Mouse (Mus musculus) embryo, embryonic 11.5 days (tissue): ENCODE measurements around the gene Osbpl11.

Experiments
- DNase-seq: peaks from one replicate; pipeline ENCODE4 v3.0.0-alpha.2; 2012; ENCODE audit warnings: low read depth, low spot score

Osbpl11 gene

DNA sequence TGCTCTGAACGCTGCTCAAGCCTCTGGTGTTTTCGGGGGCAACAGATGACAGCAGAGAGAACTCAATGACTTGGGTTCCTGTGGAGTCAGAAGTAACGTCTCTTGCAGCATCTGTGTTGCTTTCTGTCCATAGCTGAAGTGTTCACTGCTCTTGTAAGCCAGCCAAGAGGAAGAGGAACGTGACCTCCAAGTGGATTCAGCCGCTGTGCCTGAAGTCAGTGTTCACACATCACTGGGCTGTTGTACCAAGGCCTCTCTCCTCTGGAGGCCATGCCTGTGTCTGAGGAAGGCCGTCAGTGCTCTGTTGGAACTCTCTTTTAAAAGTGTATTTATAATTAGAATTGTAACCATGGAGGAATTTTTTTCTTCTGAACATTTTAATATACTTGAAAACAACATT lies 57.2 kb downstream of the Osbpl11 start:
- no peak for DNase-seq

- no peak for DNase-seq
Measured at GRCm38 (mm10) chr16:33244136-33244691, 59.3 kb downstream of the Osbpl11 start.

- no peak for DNase-seq
Measured at GRCm38 (mm10) chr16:33244933-33245470, 60.1 kb downstream of the Osbpl11 start.

- no peak for DNase-seq
Measured at GRCm38 (mm10) chr16:33246526-33246925, 61.7 kb downstream of the Osbpl11 start.

DNA sequence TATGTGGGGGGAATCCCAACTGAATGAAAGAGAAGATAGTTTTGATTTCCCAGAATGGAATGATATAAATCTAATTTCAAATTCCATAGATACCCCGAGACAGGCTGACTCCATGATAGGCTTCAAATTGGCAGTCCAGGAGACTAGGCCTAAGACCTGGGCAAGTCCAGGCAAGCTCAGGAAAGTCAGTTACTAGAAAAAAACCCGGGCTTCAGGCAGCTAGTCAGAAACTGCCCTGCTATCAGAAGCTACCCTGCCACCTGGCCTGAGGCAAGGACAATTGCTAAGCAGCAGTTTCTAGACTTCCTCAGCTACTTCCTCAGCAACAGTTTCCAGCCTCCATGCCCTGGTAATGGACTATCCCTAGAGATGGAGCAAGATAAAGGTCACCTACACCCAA lies 62.1 kb downstream of the Osbpl11 start:
- DNase-seq: no peak

DNA sequence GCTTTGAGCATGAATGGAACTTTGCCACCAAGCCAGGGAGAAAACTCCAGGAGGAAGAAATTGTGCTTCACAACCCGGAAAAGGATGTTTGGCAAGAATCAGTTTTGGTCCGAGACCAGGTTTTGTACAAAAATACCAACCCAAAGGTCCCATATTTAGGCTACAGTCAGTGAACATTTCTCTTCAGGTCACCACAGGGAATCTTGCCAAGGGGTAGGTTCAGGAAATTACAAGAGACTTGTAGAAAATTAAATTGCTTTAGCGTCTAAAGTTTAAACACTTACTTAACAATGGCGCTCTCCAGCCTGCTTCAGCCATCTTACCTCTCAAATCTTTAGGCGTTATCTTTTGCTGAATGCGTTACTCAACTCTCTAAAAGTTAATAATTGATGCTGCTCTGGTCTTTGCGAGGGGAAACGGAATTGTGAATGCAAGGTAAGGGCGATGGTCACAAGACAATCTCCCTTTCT lies 65.8 kb downstream of the Osbpl11 start:
- DNase-seq: no peak

- DNase-seq: peak; percentile 88
Measured at GRCm38 (mm10) chr16:33251194-33252051, 66.6 kb downstream of the Osbpl11 start, which contains the start of gene Snx4. Gene Snx4, plus strand, starts transcription at chr16:33251442.

- no peak for DNase-seq
Measured at GRCm38 (mm10) chr16:33255601-33256000, 70.7 kb downstream of the Osbpl11 start.

GRCm38 (mm10) chr16:33258530-33258929 lies 73.7 kb downstream of the Osbpl11 start:
- DNase-seq: no peak

- no peak for DNase-seq
Measured at GRCm38 (mm10) chr16:33259824-33260223, 75.0 kb downstream of the Osbpl11 start.

DNA sequence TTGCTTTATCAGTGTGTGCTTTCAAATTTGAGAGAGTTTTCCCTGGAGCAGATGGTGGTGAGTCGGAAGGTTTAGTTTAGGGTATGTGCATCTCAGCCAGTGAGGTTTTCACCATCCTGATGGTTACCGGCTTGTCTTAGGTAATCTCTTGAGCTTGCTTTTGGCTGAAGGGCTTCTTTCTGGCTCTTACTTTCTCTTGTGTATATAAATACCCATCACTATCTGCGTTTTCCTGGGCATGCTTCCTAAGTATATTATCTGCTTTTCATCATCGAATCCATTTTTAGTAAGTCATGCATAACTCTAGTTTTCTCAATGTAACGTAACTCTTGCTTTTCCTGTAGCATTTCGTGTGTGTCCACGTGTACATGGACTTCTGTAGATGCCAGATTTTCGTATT lies 76.0 kb downstream of the Osbpl11 start:
- DNase-seq: no peak

- DNase-seq: no peak
Measured at GRCm38 (mm10) chr16:33261584-33262061, 76.8 kb downstream of the Osbpl11 start.

DNA sequence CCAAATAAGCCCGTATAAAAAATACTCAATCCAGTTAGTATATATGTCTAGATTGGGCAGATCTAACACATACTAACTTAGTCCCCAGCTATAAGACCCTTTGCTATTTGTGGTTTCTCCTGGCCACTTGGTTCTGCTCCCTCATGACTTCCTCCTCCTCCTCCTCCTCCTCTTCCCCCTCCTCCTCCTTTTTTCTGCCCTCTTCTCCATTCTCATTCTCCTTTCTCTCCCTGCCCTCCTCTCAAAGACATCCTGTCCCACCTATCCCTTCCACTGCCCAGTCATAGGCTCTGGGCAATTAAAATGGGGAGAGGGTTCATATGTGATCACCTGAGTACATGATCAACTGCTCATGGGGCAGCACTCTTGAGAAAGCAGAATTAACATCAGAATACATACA lies 77.2 kb downstream of the Osbpl11 start:
- DNase-seq: no peak

- DNase-seq: no peak
Measured at GRCm38 (mm10) chr16:33267616-33268253, 82.9 kb downstream of the Osbpl11 start.

DNA sequence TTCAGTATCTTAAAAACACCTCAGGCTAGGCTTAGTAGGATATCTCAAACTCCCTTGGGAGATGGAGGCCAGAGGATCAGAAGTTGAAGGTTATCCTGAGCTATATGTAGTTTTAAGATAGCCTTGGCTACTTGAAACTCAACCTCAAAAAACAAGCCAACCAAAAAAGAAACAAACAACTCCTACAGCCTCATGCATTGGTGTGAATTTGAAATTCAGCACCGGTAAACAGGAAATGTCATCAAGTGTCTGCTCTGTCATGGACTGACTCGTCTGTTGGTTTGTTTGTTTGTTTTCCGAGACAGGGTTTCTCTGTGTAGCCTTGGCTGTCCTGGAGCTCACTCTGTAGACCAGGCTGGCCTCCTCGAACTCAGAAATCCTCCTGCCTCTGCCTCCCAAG lies 87.0 kb downstream of the Osbpl11 start:
- no peak for DNase-seq

GRCm38 (mm10) chr16:33283079-33283478 lies 98.2 kb downstream of the Osbpl11 start:
- no peak for DNase-seq

- no peak for DNase-seq
Measured at GRCm38 (mm10) chr16:33288536-33288935, 103.7 kb downstream of the Osbpl11 start.

- no peak for DNase-seq
Measured at GRCm38 (mm10) chr16:33289981-33290380, 105.1 kb downstream of the Osbpl11 start.

DNA sequence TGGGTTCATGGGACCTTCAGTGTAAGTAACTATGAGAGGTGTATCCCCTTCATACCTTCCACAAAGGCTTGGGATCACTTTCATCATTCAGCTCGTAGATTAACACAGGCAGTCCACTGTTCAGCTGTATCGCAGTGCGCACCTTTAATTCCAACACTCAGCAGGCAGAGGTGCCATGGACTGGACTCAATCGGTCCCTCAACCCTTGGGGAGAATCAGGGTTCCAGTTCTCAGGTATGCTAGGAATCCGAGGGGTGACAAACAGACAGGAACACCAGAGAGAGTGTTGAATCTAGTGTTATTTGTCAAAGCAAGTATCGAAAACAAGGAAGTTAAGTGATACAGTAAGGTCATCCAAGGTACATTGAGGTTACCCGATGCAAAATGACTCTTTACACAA lies 107.4 kb downstream of the Osbpl11 start:
- no peak for DNase-seq
